Mouse (Mus musculus): Measurements from ENCODE around the gene A1cf.

The A1cf gene

DNA sequence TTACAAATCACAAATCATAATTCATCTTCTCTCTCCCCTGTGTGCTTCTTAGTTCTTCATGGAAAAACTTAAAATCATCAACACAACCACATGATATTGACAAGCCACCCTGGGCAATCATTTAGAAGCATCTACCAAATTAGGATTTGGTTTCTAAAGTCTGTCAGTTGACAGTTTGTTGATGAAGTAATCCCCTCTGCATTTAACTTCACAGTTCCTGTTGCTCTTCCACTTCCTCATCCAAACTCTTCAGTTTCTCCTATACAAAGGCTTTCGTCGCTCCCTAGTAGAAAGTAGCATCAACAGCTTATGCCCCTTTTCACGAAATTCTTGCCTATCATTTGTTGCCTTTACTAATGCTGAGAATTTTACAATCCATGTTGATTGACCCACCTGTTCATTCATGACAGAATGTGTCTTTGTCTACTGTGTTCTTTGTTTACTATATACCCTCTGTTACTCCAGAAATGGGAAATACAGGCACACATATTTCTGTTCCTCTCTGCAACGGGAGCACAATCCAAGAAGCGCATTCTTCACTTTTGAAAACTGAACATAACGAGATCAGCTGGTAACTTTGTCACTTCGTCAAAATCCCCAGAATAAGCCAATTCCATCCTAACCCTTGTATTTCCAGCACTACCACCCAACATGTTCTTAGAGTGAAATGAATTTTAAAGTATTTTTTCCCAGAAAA, 82.4 kb downstream of the A1cf start:
- in situ Hi-C loops (cut with MboI; ENCODE audit: low sequenced_read_pairs), result no loop called here

DNA sequence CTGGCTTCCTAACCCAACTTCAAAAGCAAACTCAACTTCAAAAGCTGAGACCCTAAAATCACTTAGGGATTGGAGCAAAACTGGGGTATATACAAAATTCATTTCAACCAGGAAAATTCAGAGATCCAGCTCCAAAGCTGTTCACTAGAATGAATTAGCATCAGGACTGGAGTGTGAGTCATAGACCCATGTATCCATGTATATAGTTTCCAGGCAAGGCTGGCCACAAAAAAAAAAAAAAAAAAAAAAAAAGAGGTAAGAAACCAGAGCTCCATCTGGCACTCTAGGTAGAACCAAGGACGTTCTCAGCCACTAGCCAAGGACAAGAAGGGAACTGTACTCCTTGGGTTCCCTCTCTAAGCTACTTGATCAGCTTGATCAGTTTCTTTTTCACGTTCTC, 85.2 kb downstream of the A1cf start:
- in situ Hi-C loops (cut with MboI; ENCODE audit: low sequenced_read_pairs), result no loop called here

DNA sequence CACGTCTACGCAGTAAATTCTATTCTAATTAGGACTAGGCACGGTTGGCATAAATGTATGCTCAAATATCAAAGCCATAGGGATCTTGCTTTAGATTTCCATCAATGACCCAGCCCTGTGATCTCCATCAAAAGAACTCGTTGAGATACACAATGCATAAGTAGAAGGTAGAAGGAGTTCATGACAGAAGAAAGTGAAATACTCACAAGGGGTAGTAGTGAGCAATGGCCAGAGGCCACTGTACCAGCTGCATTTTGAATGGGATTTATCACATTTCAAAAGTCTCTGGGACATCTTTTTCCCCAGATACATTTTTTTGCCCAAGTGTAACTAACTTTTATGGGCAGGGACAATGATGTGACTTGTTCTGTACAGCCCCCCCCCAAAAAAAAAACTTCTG, 85.7 kb downstream of the A1cf start:
- in situ Hi-C loops (cut with MboI; ENCODE audit: low sequenced_read_pairs), result no loop called here

DNA sequence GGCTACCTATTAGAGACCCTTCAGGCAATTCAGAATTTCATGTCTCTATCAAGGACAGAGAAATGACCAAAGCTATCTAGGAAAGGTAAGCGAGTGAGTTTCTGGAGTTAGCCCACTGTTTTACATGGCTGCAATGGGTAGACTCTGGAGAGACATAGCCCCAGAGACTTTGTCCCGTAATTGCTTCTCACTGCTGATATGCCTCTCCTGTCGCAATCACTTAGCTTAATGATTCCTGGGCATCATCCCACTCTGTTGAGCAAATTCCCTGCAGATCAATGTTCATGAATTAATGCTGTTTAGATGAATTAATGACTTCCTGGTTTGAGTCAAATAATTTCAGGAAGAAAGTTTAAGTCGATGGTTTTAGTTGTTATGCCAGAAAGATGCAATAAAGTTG, 86.1 kb downstream of the A1cf start:
- in situ Hi-C loops (cut with MboI; ENCODE audit: low sequenced_read_pairs), result no loop called here

DNA sequence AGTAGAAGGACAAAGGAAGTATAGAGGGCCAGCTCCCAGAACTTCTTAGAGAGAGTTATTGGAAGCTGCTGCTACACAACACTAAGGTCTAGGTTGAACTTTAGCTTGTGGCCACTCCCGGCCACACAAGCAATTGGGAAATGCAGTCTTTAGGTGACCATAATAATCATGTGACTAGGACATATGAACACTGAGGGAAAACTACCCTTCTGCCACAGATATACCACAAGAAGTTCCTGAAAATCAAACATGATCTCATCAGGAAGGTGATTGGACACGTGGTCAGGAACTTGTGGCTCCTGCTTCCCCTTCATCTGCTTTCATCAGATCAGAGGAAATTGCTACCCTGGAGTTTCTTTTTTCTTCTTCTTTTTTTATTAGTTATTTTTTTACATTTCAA, 87.8 kb downstream of the A1cf start:
- in situ Hi-C loops (cut with MboI; ENCODE audit: low sequenced_read_pairs), result no loop called here

DNA sequence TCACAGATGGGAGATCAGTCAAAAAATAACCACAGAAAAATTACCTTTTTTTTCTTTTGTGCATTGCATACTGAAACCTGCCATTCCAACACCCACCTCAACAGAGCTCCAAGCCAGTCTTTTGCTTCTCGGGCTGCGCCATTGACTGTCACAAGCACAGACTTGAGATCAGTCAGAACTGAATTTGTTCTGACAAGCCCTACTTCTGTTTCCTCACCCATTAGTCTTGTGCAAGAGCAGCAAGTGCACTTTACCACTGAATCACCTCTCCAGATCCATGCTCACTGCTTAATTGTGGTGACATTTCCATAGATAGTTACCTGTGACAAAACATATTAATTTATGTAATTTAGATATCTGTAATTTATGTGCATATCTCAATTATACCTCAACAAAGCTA, 91.9 kb downstream of the A1cf start:
- in situ Hi-C loops (cut with MboI; ENCODE audit: low sequenced_read_pairs), result no loop called here

DNA sequence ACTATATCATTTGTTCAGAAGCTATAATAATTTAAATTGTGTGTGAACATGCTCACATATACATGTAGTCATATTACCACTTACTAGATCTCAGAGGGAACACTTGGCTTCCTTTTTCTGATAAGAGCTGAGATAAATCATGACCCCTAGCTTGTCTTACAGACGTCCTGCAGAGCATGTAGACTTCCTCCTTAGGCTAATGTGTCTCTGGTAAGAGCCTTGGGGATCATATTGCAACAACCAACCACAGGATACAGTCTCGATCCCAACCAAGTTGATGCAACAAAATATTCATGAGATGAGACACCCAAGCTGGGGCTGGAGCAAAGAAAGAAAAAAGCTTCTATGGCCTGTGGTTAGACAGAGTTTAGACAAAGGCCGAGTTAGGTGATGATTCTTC, 94.6 kb downstream of the A1cf start:
- in situ Hi-C loops (cut with MboI; ENCODE audit: low sequenced_read_pairs), result no loop called here

DNA sequence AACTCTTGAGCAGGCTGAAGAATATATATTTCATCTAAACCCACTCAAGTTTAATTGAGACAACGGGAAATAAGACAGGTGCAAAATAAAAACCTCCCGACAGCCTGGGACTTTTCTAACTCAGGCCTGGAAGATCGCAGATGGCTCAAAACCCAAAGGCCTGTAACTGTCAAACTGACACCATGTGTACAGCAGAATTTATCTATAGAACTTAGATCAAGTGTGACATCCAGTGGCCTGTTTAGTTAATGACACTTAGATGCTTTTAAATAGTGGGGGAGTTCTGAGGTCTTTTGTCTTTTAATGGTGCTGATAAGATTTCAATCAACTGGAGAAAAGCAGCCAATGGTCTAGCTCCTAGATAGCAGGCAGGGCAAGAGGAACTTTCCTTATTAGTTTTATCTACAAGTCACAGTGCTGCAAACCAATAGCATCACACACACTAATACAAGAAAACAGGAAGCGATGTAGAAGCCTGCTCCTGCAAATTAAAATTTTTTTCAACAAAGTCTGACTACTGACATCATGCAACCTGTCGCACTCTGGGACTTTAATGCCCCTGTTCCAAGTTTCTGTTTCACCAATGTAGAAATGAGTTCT, 99.5 kb downstream of the A1cf start:
- in situ Hi-C loops (cut with MboI; ENCODE audit: low sequenced_read_pairs), result no loop called here

DNA sequence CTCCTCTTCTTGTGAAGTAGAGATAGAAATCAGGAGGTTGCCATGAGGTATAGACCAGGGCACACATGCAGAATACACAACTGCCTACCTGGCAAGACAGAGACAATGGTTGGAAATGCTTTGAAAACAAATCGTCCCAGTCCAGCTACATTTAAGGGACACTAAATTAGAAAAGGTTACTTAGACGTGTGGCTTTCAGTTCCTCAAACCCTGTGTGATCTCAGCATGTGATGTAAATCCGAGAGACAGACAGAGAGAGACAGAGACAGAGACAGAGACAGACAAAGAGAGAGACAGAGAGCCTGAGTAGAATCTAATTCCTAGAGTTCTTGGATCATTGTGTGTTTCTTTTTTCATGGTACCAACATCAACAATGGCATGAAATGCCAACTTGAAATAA, 102.8 kb downstream of the A1cf start:
- in situ Hi-C loops (cut with MboI; ENCODE audit: low sequenced_read_pairs), result no loop called here

DNA sequence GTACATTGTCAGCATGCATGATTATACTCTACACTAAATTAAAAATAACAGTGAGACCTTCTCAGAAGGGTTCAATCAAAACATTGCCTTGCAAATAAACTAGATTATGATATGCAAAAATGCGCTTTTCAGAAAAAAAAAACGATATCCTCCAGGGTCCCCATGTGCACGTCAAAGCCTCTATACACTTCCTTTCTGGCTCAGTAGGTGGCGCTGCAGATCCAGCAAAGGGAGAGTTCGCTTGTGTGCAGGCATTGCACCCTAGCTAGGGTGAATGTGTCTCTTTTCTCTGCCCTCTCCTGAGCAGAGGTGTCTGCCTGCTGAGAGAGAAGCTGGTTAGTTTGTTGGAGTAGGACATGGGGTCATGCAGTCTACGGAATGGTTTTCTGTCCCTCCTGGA, 103.4 kb downstream of the A1cf start:
- in situ Hi-C loops (cut with MboI; ENCODE audit: low sequenced_read_pairs), result no loop called here

DNA sequence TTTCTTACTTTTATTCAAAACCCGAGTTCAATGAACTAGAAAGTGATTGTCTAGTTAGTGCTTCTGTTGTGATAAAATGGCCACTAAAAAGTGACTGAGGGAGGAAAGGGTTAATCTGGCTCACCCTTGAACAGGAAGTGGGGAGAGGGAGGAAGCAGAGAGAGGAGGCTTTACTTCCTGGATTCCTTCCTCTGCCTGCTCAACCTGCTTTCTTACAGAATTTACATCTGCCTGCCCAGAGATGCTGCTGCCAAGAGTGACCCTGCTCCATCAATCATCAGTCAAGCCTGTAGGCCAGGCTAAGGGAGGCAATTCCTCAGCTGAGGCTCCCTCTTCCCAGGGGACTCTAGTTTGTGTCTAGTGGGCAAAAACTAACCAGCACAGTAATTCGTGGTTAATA, 107.3 kb downstream of the A1cf start:
- in situ Hi-C loops (cut with MboI; ENCODE audit: low sequenced_read_pairs), result no loop called here

DNA sequence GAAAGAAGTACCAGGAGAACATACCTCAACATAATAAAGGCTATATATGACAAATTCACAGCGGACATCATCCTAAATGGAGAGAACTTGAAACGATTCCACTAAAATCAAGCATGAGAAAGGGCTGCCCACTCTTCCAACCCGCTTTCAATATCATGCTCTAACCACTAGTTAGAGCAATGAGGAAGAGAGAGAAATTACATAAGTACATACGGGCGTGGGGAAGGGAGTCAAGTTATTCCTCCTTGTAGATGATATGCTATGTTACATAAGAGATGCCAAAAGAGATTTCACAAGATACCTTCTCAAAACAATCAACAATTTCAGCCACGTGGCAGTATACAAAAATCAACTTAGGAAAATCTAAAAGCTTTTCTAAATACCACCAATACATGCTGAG, 122.5 kb downstream of the A1cf start:
- in situ Hi-C loops (cut with MboI; ENCODE audit: low sequenced_read_pairs), result no loop called here

DNA sequence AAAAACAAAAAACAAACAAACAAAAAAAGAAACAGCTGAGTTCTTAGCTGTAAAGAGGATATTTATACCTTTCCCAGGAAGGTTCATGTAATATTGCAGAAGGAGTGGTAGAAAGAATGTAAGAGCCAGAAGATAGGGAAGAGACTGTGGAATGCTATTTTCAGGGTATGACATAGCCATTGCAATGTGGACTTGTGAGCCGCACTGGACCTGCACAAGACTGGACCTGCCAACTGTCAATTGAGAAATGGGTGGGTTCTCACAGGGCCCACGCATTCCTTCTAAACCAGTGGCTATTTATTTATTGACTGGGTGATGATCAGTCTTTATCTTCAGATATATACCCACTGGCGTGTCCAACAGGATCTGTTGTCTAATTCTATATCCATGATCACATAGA, 128.4 kb downstream of the A1cf start:
- in situ Hi-C loops (cut with MboI; ENCODE audit: low sequenced_read_pairs), result no loop called here

All from CH12F3 (cell line).